Mouse (Mus musculus) gastrocnemius, adult 2 months (tissue): ENCODE measurements around the gene Bola2. TPM values are rescaled to one million over a fixed set of nuclear protein-coding genes. Genes with fewer than 3 reads are reported as not detected.

Experiments used
- DNase-seq: peaks from one replicate; pipeline ENCODE4 v3.0.0; 2022
- H3K27ac ChIP-seq: fragments of 200-600 bp; 2 replicates; pipeline ENCODE4 v1.8.1; 2022; ENCODE audit warnings: mild to moderate bottlenecking
- H3K4me3 ChIP-seq: fragments of 200-600 bp; 2 replicates; pipeline ENCODE4 v1.8.1; 2022; ENCODE audit warnings: mild to moderate bottlenecking, moderate library complexity
- CTCF ChIP-seq: fragments of 200-600 bp; IDR thresholded peaks from 2 replicates; pipeline ENCODE4 v1.8.1; 2022; ENCODE audit warnings: antibody characterized with exemption, mild to moderate bottlenecking, moderate library complexity
- intact Hi-C: fragments of 180-260 bp; cut with DNase I; formaldehyde crosslinking; loops from one replicate; pipeline ENCODE4 v1.15.1; 2025
- long read RNA-seq, 2 experiments: library from polyadenylated mRNA; stranded (forward); transcript quantifications; one replicate each; pipeline ENCODE4 v2.0.0; 2021
- total RNA-seq, 2 experiments: library from RNA; stranded (reverse); gene quantifications; 2 replicates each; pipeline ENCODE4 v1.2.3; 2021

Bola2 gene
- 10 to 100 TPM; 35.1 to 36.9 TPM for total RNA-seq
- long read RNA-seq, experiment 1, transcript Bola2-203 (3 exons, 1,266 nt), result major isoform, 21 of 24 reads
- long read RNA-seq, experiment 1, partial matches to known transcripts, result 0 of 24 reads
- long read RNA-seq, experiment 1, other reads (novel, unspliced or antisense), result 2 of 24 reads
- long read RNA-seq, experiment 2, transcript Bola2-203 (3 exons, 1,266 nt), result major isoform, 44 of 47 reads
- long read RNA-seq, experiment 2, partial matches to known transcripts, result 0 of 47 reads
- long read RNA-seq, experiment 2, other reads (novel, unspliced or antisense), result 1 of 47 reads

GRCm38 (mm10) chr7:126695210-126695611 lies at the start of gene Bola2:
Bola2 (plus strand) TSS chr7:126695401.
- intact Hi-C loops, result loop anchor here (2.0 to 10.0 kb wide), 2 partner anchors 116 to 190 kb away; partner anchors contain the start of gene Atxn2l
- Histone ChIP-seq H3K4me3 (peak within 1 kb of the TSS; percentile 99), H3K27ac (peak within 1 kb of the TSS; percentile 96)
- peak; percentile 83 for DNase-seq
- TF ChIP-seq CTCF, result no peak

GRCm38 (mm10) chr7:126645708-126646107 lies 49.5 kb upstream of the Bola2 start:
- TF ChIP-seq CTCF, result no peak
- H3K27ac ChIP-seq, result peak overlapping the region; percentile 81
- DNase-seq, result no peak
- H3K4me3 ChIP-seq, result peak overlapping the region; percentile 32
- intact Hi-C loops, result no loop called here

GRCm38 (mm10) chr7:126648486-126648885 lies 46.7 kb upstream of the Bola2 start:
- H3K4me3 ChIP-seq, result peak overlapping the region; percentile 91

GRCm38 (mm10) chr7:126649231-126650051 lies 45.8 kb upstream of the Bola2 start, which contains the start of gene Sgf29:
Sgf29 (plus strand) TSS chr7:126649309.
- TF ChIP-seq CTCF, result no peak
- intact Hi-C loops, result no loop called here
- DNase-seq, result peak; percentile 96
- peak within 1 kb of the TSS; percentile 91 for H3K4me3 ChIP-seq
- H3K27ac ChIP-seq, result peak within 1 kb of the TSS; percentile 97

More at GRCm38 (mm10) chr7:126648486-126648885, 46.7 kb upstream of the Bola2 start:
- peak overlapping the region; percentile 97 for H3K27ac ChIP-seq
- intact Hi-C loops, result no loop called here
- peak; percentile 39; the same call in 1 of the 2 replicates for TF ChIP-seq CTCF
- DNase-seq, result no peak

- H3K4me3 ChIP-seq, result no peak overlapping the region
- TF ChIP-seq CTCF, result no peak
- no peak for DNase-seq
- intact Hi-C loops, result no loop called here
- no peak overlapping the region for H3K27ac ChIP-seq
Measured at GRCm38 (mm10) chr7:126650852-126651251, 44.3 kb upstream of the Bola2 start.

GRCm38 (mm10) chr7:126653991-126654390 lies 41.2 kb upstream of the Bola2 start:
- DNase-seq, result no peak
- TF ChIP-seq CTCF, result no peak
- no peak overlapping the region for H3K4me3 ChIP-seq
- intact Hi-C loops, result no loop called here
- no peak overlapping the region for H3K27ac ChIP-seq

- H3K27ac ChIP-seq, result peak overlapping the region; percentile 24; the same call in 1 of the 2 replicates
- H3K4me3 ChIP-seq, result no peak overlapping the region
- no peak for TF ChIP-seq CTCF
- no peak for DNase-seq
- intact Hi-C loops, result no loop called here
Measured at GRCm38 (mm10) chr7:126655695-126656094, 39.5 kb upstream of the Bola2 start.

- TF ChIP-seq CTCF, result no peak
- no peak for DNase-seq
- Histone ChIP-seq H3K4me3 (no peak overlapping the region), H3K27ac (no peak overlapping the region)
- intact Hi-C loops, result no loop called here
Measured at GRCm38 (mm10) chr7:126657522-126657921, 37.7 kb upstream of the Bola2 start.

GRCm38 (mm10) chr7:126659771-126660170 lies 35.4 kb upstream of the Bola2 start:
- DNase-seq, result no peak
- Histone ChIP-seq H3K27ac (no peak overlapping the region), H3K4me3 (no peak overlapping the region)
- intact Hi-C loops, result no loop called here
- no peak for TF ChIP-seq CTCF

- no peak overlapping the region for H3K4me3 ChIP-seq
- intact Hi-C loops, result no loop called here
- TF ChIP-seq CTCF, result no peak
- DNase-seq, result no peak
- H3K27ac ChIP-seq, result peak overlapping the region; percentile 57
Measured at GRCm38 (mm10) chr7:126663646-126664045, 31.6 kb upstream of the Bola2 start.

- peak; percentile 57 for DNase-seq
- no peak overlapping the region for H3K4me3 ChIP-seq
- peak overlapping the region; percentile 57; the same call in 1 of the 2 replicates for H3K27ac ChIP-seq
- intact Hi-C loops, result no loop called here
- peak; percentile 59 for TF ChIP-seq CTCF
Measured at GRCm38 (mm10) chr7:126665269-126665668, 29.9 kb upstream of the Bola2 start.

GRCm38 (mm10) chr7:126667495-126668090 lies 27.6 kb upstream of the Bola2 start:
- no peak for TF ChIP-seq CTCF
- H3K4me3 ChIP-seq, result no peak overlapping the region
- peak overlapping the region; percentile 67 for H3K27ac ChIP-seq
- intact Hi-C loops, result no loop called here
- DNase-seq, result no peak

GRCm38 (mm10) chr7:126668452-126668851 lies 26.7 kb upstream of the Bola2 start:
- no peak for TF ChIP-seq CTCF
- Histone ChIP-seq H3K4me3 (no peak overlapping the region), H3K27ac (peak overlapping the region; percentile 67)
- DNase-seq, result no peak
- intact Hi-C loops, result no loop called here
